Mouse (Mus musculus) embryonic fibroblast, embryonic 13.5 days (primary cell): ENCODE measurements at regions not wholly inside any gene's neighbourhood (a gene's known extent, or its start where the extent isn't known, plus 50 kb on each side); places are given as distances from the start of the nearest gene placed in this dataset.

ENCODE experiments used
- CTCF ChIP-seq: IDR thresholded peaks from 2 replicates; pipeline ENCODE4 v1.5.1; 2011; ENCODE audit warnings: mild to moderate bottlenecking, control low read depth, low read length, moderate library complexity, borderline replicate concordance; ENCODE audit not compliant: insufficient read depth
- POLR2A ChIP-seq: IDR thresholded peaks from 2 replicates; pipeline ENCODE4 v1.6.1; 2011; ENCODE audit warnings: low read depth, mild to moderate bottlenecking, control low read depth, low read length, moderate library complexity

DNA sequence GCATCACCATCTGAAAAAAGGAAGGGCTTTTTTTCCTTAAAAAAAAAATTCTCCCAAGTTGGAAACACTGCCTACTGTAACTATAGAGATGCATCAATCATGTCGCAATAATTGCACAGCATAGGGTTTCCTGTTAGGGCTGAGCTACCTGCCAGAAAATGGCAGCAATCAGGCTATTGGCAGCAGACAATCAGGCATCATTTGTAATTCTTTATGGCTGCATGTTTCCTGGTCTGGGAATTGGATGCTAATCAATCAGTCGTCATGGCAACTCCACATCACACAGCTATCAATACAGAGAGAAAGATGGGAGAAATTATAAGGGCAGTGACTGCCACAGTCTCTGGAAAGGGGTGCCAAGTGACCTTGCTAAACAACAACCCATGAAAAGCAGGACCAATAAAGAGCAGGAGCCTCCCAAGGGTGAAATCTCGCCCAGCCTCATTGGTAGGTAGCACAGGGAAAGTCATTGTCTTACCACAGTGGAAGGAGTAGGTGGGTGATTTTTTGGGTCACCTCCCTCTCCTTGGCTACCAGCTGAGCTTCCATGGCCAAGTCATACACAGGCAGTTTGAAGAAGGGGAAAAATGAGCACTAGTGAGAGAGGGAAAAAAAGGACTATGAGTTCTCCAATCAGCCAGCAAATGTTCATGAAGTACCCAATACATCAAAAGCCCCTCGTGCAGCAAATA lies 130.7 kb downstream of the Gm9195 start:
- TF ChIP-seq CTCF = no peak
- TF ChIP-seq POLR2A = no peak
